Mouse (Mus musculus) splenic B cell, adult 2 months (primary cell): ENCODE data around the gene Tnip1.

Experiments used
- DNase-seq: peaks from one replicate; pipeline ENCODE4 v3.0.0-alpha.2; 2011; ENCODE audit warnings: low read depth, low spot score
- H3K27me3 ChIP-seq: 2 replicates; pipeline ENCODE4 v1.6.1; 2012; ENCODE audit warnings: mild to moderate bottlenecking, low read length, moderate library complexity, mixed read lengths; ENCODE audit not compliant: control insufficient read depth, poor library complexity, insufficient read depth, severe bottlenecking
- H3K36me3 ChIP-seq: 2 replicates; pipeline ENCODE4 v1.6.1; 2012; ENCODE audit warnings: mild to moderate bottlenecking, low read length, moderate library complexity, mixed read lengths; ENCODE audit not compliant: control insufficient read depth, poor library complexity, insufficient read depth, severe bottlenecking

The Tnip1 gene

DNA sequence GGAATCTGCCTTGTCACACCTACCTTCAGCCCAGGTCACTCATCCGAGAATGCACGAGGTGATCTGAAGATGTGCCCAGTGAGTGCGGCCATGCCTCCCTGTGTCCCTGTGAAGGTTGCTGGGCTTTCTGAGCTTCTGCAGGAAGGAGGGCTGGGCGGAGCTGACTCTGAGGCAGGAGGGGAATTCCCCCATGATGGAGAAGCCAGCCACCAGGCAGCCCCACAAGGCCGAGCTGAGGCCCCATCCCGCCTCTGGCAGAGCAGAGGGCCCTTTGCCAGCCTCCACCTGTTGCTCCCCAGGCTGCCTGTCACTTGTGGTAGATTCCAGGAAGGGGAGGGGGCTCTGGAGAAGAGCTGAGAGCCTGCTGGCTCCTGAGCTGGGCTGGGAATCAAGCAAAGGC, at the start of gene Tnip1:
Tnip1 (minus strand) TSS at position 108 of the 400 bp plus-strand sequence.
- Histone ChIP-seq H3K27me3 (no peaks in the 10 kb centered on the region), H3K36me3 (no peaks in the 10 kb centered on the region)
- DNase-seq: peak; percentile 59

DNA sequence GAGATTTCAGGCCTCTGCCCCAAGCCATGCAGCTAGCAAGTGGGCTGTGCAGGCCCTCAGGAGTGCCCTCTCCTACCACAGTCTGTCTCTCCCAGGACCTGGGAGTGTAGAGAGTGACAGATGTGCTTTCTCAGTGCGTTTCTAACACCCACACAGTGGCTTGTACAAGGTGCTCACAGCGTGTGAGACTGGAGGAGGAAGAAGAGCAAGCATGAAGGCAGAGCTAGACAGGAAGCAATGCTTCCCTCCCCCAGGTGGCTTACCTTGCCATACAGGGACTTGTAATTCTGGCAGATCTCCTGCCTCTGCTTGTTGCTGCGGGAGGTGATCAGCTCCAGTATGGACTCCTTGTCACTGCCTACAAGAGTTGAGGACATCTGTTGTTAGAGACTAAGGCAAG, 48.7 kb upstream of the Tnip1 start:
- DNase-seq: no peak
- no peaks in the 10 kb centered on the region for H3K27me3 ChIP-seq
- H3K36me3 ChIP-seq: peaks cover 21% of the 10 kb centered on the region

DNA sequence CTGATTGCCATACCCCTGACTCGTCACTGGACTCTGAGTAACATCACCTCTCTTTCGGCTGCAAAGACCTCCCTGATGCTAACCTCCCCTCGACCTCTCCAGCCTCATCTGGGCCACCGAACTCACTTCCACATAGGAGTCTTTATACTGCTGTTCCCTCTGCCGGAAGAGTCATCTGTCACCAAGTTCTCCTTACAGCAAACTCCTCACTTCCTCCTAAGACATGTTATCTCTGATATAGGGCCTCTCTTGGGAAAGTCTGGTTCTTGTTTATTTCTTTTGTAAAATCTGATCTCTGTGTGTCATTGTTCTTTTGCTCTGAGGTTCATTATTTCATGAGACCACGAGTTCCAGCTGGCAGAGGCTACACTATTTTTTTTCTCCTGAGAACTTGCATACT, 45.5 kb upstream of the Tnip1 start:
- no peak for DNase-seq
- peaks cover 27% of the 10 kb centered on the region for H3K36me3 ChIP-seq
- H3K27me3 ChIP-seq: no peaks in the 10 kb centered on the region

DNA sequence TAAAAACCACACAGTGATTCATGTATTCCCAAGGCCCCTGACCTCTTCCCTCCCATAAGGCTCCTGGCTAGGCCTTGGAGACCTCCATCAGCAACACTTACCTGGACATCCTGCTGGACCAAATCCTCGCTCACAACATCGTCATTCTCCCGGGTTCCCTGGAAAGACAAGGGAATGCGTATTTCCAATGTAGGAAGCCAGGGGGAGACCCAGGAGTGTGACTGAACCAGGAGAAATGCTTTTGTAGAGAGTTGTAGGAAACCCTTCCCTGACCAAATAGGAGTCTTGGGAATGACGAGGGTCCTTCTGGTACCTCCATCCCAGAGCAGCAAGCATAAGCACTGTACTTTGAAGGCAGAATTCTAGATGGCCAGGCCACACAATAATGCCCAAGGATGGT, 43.0 kb upstream of the Tnip1 start:
- H3K27me3 ChIP-seq: no peaks in the 10 kb centered on the region
- peaks cover 31% of the 10 kb centered on the region for H3K36me3 ChIP-seq
- DNase-seq: no peak

DNA sequence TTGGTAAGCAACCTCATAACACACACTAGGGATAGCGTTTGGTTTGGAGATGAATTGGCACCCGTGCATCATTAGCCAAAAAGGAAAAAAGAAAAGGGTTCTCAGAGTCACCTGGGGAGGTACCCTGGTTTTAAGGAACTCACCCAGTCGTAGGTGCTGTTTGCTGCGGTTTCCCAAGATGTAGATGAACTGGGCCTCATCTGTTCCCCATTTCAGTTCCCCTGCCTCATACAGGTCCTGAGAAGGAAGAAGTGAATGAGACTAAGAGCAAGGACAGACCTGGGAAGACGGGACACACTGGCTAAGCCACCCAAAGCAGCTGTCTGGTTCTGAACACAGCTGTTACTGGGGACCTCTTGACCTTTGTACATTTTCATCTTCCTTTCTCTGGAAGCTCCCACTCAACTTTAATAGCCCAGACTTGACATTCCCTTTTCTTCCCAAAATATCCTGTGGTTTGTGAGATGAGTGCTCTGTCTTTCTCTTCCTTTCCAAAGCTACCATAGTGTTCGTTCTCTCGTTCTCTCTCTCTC, 42.3 kb upstream of the Tnip1 start:
- H3K27me3 ChIP-seq: no peaks in the 10 kb centered on the region
- peaks cover 28% of the 10 kb centered on the region for H3K36me3 ChIP-seq
- no peak for DNase-seq

DNA sequence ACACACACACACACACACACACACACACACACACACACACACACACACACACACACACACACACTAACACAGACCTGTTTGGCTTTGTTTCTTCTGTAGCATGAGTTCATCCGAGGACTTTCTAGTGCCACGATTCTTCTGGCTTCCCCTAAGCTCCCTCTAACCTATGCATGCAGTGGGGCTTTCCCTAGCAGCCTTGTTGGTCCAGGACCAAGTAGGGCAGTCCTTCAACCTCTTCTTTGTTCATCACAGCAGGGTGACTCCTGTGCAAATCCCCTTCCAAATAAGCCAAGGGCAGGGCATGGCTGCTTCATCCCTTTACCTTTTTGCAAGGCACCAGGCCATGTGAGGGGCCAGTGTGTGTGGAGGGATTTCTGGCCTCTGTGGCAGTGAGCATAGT, 36.0 kb upstream of the Tnip1 start:
- peak; percentile 41 for DNase-seq
- H3K27me3 ChIP-seq: no peaks in the 10 kb centered on the region
- H3K36me3 ChIP-seq: peaks cover 12% of the 10 kb centered on the region

DNA sequence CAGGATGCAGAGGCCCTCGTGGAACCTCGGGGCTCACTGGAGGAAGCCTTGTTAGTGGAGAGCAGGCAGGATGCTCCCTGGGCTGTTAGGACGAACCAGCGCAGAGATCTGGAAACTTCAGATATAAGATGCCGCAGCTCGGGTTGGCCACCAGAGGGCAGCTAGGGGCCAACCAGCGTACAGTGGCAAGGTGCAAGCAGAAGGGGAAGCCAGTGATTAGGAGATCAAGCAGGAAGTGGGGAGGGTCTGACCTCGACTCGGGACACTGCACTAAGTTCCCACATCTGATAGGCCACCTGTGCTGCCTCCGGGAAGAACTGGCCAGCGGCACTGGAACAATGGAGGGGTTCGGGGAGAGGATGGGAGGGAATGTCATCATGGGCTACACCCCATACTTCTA, 35.6 kb upstream of the Tnip1 start:
- H3K27me3 ChIP-seq: no peaks in the 10 kb centered on the region
- DNase-seq: peak; percentile 83

DNA sequence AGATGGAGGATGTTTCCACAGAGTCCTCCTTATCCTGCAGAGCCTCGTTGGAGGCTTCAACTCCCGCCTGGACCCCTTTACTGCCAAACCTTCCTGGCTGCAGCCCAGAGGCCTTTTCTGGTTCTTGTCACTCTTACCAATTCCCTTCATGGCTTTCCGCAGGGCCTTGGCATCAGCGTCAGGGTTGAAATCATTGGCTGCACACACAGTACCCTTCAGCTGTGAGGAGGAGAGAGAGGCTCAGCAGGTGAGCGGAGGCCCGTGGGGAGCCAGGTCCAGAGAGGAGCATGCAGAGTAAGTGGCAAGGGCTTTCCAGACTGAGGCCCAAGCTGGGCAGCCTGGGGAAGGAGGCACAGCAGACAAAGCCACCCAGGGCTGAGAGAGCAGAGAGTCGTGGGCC, 33.5 kb upstream of the Tnip1 start:
- no peak for DNase-seq
- Histone ChIP-seq H3K36me3 (peaks cover 16% of the 10 kb centered on the region), H3K27me3 (no peaks in the 10 kb centered on the region)

More for the DNA sequence above, 35.6 kb upstream of the Tnip1 start:
- H3K36me3 ChIP-seq: peaks cover 12% of the 10 kb centered on the region

DNA sequence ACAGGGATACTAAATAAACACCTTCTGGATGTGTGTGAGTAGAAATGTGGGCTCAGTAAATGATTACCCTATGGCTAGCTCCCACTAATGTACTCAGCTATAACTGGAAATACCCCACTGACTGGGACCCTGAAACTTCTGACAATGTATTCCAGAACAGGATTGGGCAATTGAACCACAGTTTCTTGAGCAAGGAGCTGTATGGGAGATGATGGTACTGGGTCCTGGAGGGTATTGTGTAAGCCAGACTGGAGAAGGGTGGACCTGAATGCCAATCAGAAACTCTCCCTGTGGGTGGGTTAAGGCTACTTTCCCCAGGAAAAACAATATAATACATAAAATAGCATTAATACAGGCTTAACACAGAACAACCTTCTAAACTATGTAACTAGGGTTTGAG, 27.2 kb upstream of the Tnip1 start:
- Histone ChIP-seq H3K36me3 (peaks cover 13% of the 10 kb centered on the region), H3K27me3 (no peaks in the 10 kb centered on the region)
- DNase-seq: no peak

DNA sequence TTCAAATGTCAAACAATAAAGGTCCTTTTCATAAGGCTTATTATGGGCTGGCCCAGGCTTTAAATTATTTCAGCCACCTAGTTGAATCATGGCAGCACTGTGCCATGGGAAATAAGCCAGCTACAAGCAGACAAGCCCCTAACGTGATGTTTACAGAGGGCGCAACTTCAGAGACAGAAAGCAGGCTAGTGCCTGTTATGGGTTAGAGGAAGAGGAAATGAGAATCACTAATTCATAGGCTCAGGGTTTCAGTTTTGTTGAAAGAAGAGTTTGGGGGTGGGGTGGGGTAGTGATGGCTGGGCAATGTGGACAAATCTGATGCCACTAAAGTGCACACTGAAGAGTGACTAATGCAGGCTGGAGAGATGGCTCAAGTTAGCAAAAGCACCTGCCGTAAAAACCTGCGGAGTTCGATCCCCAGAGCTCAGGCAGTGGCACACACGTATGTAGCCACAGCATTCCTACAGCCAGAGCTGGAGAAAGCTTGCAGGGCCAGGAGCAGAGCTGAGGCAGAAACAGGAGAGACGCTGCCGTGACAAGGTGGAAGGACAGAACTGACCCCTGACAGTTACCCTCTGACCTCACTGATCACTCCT, 26.1 kb upstream of the Tnip1 start:
- H3K27me3 ChIP-seq: no peaks in the 10 kb centered on the region
- H3K36me3 ChIP-seq: peaks cover 8% of the 10 kb centered on the region
- peak; percentile 48 for DNase-seq

DNA sequence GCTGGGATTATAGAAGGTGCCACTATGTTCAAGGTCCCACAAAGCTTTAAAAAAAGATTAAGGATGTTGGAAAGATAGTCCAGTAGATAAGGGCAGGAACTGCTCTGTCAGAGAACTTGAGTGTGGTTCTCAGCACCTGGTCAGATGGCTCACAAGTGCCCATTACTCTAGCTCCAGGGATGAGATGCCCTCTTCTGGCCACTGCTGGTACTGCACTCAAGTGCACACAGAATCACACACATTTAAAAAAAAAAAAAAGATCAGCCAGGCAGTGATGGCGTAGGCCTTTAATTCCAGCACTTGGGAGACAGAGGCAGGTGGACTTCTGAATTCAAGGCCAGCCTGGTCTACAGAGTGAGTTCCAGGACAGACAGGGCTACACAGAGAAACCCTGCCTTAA, 25.3 kb upstream of the Tnip1 start:
- H3K36me3 ChIP-seq: peaks cover 10% of the 10 kb centered on the region
- DNase-seq: peak; percentile 77

DNA sequence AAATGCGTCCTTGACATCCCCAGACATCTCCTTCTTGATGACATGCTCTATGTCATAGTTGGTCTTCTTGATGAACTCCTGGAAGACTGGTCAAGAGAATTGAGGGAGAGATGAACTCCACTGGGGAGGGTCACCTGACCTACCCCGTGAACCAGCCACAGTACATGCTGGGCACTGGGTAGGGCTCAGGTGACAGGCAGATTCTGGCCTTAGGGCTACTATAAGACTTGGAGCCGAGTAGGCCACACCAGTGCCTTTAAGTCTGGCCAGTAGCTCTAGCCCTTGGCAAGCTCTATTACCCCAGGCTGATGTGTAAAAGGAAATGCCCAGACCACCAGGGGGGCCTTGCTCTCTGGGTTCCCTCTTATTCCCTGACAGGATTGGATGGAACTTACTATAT, 22.4 kb upstream of the Tnip1 start:
- Histone ChIP-seq H3K36me3 (peaks cover 7% of the 10 kb centered on the region), H3K27me3 (no peaks in the 10 kb centered on the region)
- DNase-seq: no peak

More for the DNA sequence above, 25.3 kb upstream of the Tnip1 start:
- no peaks in the 10 kb centered on the region for H3K27me3 ChIP-seq

DNA sequence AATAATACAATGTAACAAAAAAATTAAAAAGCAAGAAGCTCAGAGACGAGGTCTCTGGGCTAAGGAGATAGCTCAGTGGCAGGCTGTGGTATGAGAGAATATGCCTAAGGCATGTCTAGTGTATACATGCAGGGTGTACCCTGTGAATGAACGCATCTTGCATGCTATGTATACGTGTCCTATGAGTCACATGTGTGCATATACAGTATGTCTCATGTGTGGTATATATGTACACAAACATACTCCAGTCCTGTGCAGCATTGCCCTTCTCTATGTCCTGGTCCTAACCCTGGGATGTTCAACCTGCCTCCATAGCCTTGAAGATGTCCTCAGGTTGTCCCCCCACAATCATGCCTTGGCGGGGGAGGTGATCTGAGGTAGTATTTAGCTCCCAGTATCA, 21.9 kb upstream of the Tnip1 start:
- Histone ChIP-seq H3K36me3 (peaks cover 7% of the 10 kb centered on the region), H3K27me3 (no peaks in the 10 kb centered on the region)
- no peak for DNase-seq

DNA sequence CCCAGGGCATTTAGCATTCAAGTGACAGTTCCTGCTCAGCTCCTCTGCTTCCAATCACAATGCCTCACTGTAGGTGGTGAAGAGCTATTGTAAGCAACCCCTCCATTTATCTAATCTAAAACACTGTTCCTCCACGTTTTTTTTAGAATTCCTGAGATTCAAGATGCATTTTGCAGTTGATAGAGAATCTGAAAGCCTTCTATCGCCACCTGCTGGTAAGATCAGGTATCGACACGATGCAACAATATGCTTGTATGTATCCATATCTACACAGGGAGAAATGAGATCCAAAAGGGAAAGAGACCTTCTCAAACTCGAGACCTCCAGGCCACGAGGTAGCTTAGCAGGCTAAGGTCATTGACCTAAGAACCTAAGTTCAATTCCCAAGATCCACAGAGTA, 21.4 kb upstream of the Tnip1 start:
- H3K27me3 ChIP-seq: no peaks in the 10 kb centered on the region
- DNase-seq: peak; percentile 87
- peaks cover 7% of the 10 kb centered on the region for H3K36me3 ChIP-seq

DNA sequence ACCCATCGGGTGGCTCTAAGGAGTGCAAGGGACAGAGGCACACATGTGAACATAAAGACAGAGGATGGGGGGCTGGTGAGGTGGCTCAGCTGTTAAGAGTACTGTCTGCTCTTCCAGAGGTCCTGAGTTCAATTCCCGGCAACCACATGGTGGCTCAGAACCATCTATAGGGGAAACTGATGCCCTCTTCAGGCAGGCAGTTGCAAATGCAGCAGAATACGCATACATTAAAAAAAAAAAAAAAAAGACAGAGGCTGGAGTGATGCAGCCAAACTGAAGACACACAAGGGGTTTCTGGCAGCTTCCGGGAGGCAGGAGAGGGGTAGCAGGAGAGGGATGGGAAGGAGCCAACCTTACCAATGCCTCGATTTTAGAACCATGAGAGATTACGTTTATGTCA, 19.8 kb upstream of the Tnip1 start:
- no peak for DNase-seq
- Histone ChIP-seq H3K36me3 (peaks cover 7% of the 10 kb centered on the region), H3K27me3 (no peaks in the 10 kb centered on the region)

DNA sequence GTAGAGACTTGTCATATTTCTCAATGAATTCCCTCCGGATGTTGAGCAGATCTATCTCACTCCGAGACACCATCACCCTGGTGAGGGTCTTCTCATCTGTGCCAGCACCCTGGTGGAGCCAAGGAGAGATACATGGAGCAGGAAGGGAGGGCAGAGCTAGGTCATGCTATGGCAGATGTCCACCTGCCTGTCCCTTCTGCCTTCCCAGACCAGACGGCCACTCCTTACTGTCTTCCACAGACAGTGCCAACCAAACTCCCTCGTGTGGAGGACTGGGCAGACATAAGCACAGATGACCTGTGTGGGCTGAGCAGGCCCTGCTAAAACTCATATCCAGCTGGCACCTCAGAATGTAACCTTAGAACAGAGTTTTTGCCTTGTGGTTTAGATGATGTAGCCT, 18.9 kb upstream of the Tnip1 start:
- DNase-seq: no peak
- H3K27me3 ChIP-seq: no peaks in the 10 kb centered on the region
- peaks cover 7% of the 10 kb centered on the region for H3K36me3 ChIP-seq
